Mouse (Mus musculus) stomach, embryonic 15.5 days (tissue): Measurements from ENCODE around the gene Gpsm3. TPM values are rescaled to one million over a fixed set of nuclear protein-coding genes. Genes with fewer than 3 reads are reported as not detected.

Experiments
- ATAC-seq: fragments of 200-750 bp; cut with Nextera tagmentation; 2 replicates; pipeline ENCODE4 v1.8.0; 2017; ENCODE audit warnings: low read depth, moderate number of reproducible peaks, moderate TSS enrichment; ENCODE audit not compliant: insufficient read depth, low FRiP score
- H3K27ac ChIP-seq: fragments of 300-500 bp; sonication (generic); 2 replicates; pipeline ENCODE4 v1.5.1; 2015; ENCODE audit warnings: mild to moderate bottlenecking, inconsistent platforms
- H3K27me3 ChIP-seq: fragments of 300-500 bp; sonication (generic); replicated peaks from 2 replicates; pipeline ENCODE4 v1.6.1; 2015; ENCODE audit warnings: inconsistent platforms
- H3K36me3 ChIP-seq: fragments of 300-500 bp; sonication (generic); 2 replicates; pipeline ENCODE4 v1.6.1; 2015; ENCODE audit warnings: inconsistent platforms
- H3K4me1 ChIP-seq: fragments of 300-500 bp; sonication (generic); 2 replicates; pipeline ENCODE4 v1.6.1; 2015; ENCODE audit warnings: inconsistent platforms
- H3K4me2 ChIP-seq: fragments of 300-500 bp; sonication (generic); 2 replicates; pipeline ENCODE4 v1.6.1; 2015; ENCODE audit warnings: mild to moderate bottlenecking, inconsistent platforms
- H3K4me3 ChIP-seq: fragments of 300-500 bp; sonication (generic); replicated peaks from 2 replicates; pipeline ENCODE4 v1.5.1; 2015; ENCODE audit warnings: inconsistent platforms
- H3K9ac ChIP-seq: fragments of 300-500 bp; sonication (generic); 2 replicates; pipeline ENCODE4 v1.6.1; 2015; ENCODE audit warnings: inconsistent platforms
- H3K9me3 ChIP-seq: fragments of 300-500 bp; sonication (generic); 2 replicates; pipeline ENCODE4 v1.6.1; 2016; ENCODE audit warnings: inconsistent platforms
- WGBS: fragments of 180-500 bp; shearing (Covaris S2); methylation state at CpG from one replicate; pipeline ENCODE4 v1.1.7; 2015; 5-methylcytosine and 5-hydroxymethylcytosine counted together
- polyA plus RNA-seq: library from polyadenylated mRNA; unstranded; fragments of >200 nt; fragmentation: Nextera tagmentation; extraction: Ambion mirVana; gene quantifications from 2 replicates; pipeline ENCODE4 v1.2.1, GENCODE M21; 2015

Gene Gpsm3
- polyA plus RNA-seq, 1 experiment from 2014 or later, result 11.9 TPM

- 90% methylated on average over 8 of the region's 8 CpGs for WGBS
Measured at GRCm38 (mm10) chr17:34583819-34584218, 5.8 kb upstream of the Gpsm3 start.

GRCm38 (mm10) chr17:34585121-34585520 lies 4.5 kb upstream of the Gpsm3 start:
- Histone ChIP-seq H3K27me3 (no peaks in the 10 kb centered on the region), H3K9me3 (no peaks in the 10 kb centered on the region), H3K4me1 (peaks cover 32% of the 10 kb centered on the region), H3K4me3 (no peak overlapping the region), H3K36me3 (no peaks in the 10 kb centered on the region), H3K4me2 (no peak overlapping the region), H3K9ac (no peak overlapping the region), H3K27ac (no peak overlapping the region)
- 90% methylated on average over 8 of the region's 8 CpGs for WGBS
- no peak for ATAC-seq

More at GRCm38 (mm10) chr17:34583819-34584218, 5.8 kb upstream of the Gpsm3 start:
- H3K4me3 ChIP-seq, result no peak overlapping the region
- ATAC-seq, result no peak
- no peaks in the 10 kb centered on the region for H3K36me3 ChIP-seq
- H3K27ac ChIP-seq, result no peak overlapping the region
- H3K27me3 ChIP-seq, result no peaks in the 10 kb centered on the region
- H3K4me1 ChIP-seq, result peaks cover 20% of the 10 kb centered on the region
- H3K9me3 ChIP-seq, result no peaks in the 10 kb centered on the region
- no peak overlapping the region for H3K9ac ChIP-seq
- no peak overlapping the region for H3K4me2 ChIP-seq

DNA sequence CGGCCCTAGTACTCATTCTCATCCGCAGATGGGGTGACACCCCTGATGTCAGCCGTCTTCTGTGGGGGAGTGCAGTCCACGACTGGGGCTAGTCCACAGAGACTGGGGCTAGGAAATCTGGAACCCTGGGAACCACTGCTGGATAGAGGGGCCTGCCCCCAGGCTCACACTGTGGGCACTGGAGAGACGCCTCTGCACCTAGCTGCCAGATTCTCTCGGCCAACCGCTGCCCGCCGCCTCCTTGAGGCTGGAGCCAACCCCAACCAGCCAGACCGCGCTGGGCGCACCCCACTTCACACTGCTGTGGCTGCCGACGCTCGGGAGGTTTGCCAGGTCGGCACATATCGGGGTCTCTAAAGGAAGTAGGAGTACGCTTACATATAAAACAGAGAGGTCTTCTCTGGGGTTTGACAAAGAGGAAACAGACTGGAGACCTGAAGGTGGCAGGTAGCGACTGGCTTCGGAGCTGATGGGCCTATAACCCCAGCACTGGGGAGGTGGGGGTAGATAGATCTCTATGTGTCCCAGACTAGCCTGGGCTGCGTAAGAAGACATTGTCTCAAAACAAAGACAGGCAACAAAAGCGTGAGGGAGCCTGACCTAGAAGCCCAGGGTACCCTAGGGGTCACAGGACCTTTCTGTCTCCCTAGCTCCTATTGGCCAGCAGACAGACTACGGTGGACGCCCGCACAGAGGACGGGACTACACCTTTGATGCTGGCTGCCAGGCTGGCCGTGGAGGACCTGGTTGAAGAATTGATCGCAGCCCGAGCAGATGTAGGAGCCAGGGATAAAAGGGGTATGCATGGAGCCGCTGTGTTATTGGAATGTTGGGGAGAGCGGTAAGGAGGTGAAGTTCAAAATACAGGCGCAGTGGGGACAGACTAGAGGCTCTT lies 3.5 kb upstream of the Gpsm3 start:
- 0 out of 2 replicates have a peak, but pooled peaks have one; percentile 0 for ATAC-seq
- no peaks in the 10 kb centered on the region for H3K27me3 ChIP-seq
- WGBS, result 31% methylated on average over 32 of the region's 32 CpGs
- no peaks in the 10 kb centered on the region for H3K36me3 ChIP-seq
- H3K4me3 ChIP-seq, result peak overlapping the region; percentile 87
- peak overlapping the region; percentile 97 for H3K4me2 ChIP-seq
- no peaks in the 10 kb centered on the region for H3K9me3 ChIP-seq
- peaks cover 42% of the 10 kb centered on the region for H3K4me1 ChIP-seq
- H3K9ac ChIP-seq, result peak overlapping the region; percentile 88
- H3K27ac ChIP-seq, result peak overlapping the region; percentile 99

GRCm38 (mm10) chr17:34586796-34587422 lies 2.7 kb upstream of the Gpsm3 start:
- H3K9me3 ChIP-seq, result no peaks in the 10 kb centered on the region
- WGBS, result 1% methylated on average over 38 of the region's 38 CpGs
- peak overlapping the region; percentile 99 for H3K27ac ChIP-seq
- no peaks in the 10 kb centered on the region for H3K36me3 ChIP-seq
- H3K4me3 ChIP-seq, result peak overlapping the region; percentile 87
- H3K4me2 ChIP-seq, result peak overlapping the region; percentile 97
- no peaks in the 10 kb centered on the region for H3K27me3 ChIP-seq
- ATAC-seq, result peak; percentile 80
- peaks cover 48% of the 10 kb centered on the region for H3K4me1 ChIP-seq
- peak overlapping the region; percentile 88 for H3K9ac ChIP-seq

GRCm38 (mm10) chr17:34587423-34587811 lies 2.2 kb upstream of the Gpsm3 start:
- peak overlapping the region; percentile 88 for H3K9ac ChIP-seq
- H3K36me3 ChIP-seq, result no peaks in the 10 kb centered on the region
- H3K9me3 ChIP-seq, result no peaks in the 10 kb centered on the region
- H3K4me1 ChIP-seq, result peaks cover 48% of the 10 kb centered on the region
- H3K27ac ChIP-seq, result peak overlapping the region; percentile 99
- H3K4me2 ChIP-seq, result peak overlapping the region; percentile 97
- peak; percentile 88 for ATAC-seq
- H3K27me3 ChIP-seq, result no peaks in the 10 kb centered on the region
- WGBS, result under 1% methylated on average over 47 of the region's 50 CpGs
- H3K4me3 ChIP-seq, result peak overlapping the region; percentile 87

GRCm38 (mm10) chr17:34587814-34588213 lies 1.8 kb upstream of the Gpsm3 start:
- H3K4me2 ChIP-seq, result peak overlapping the region; percentile 97
- 4% methylated on average over 19 of the region's 19 CpGs for WGBS
- peaks cover 48% of the 10 kb centered on the region for H3K4me1 ChIP-seq
- ATAC-seq, result 0 out of 2 replicates have a peak, but pooled peaks have one; percentile 0
- no peaks in the 10 kb centered on the region for H3K27me3 ChIP-seq
- peak overlapping the region; percentile 99 for H3K27ac ChIP-seq
- peak overlapping the region; percentile 88 for H3K9ac ChIP-seq
- H3K36me3 ChIP-seq, result no peaks in the 10 kb centered on the region
- H3K4me3 ChIP-seq, result peak overlapping the region; percentile 87
- H3K9me3 ChIP-seq, result no peaks in the 10 kb centered on the region

- no peak for ATAC-seq
- peaks cover 49% of the 10 kb centered on the region for H3K4me1 ChIP-seq
- H3K27ac ChIP-seq, result no peak overlapping the region
- H3K4me2 ChIP-seq, result peak overlapping the region; percentile 87; the same call in 1 of the 2 replicates
- 66% methylated on average over 3 of the region's 3 CpGs for WGBS
- H3K9ac ChIP-seq, result no peak overlapping the region
- no peak overlapping the region for H3K4me3 ChIP-seq
- no peaks in the 10 kb centered on the region for H3K36me3 ChIP-seq
- no peaks in the 10 kb centered on the region for H3K27me3 ChIP-seq
- H3K9me3 ChIP-seq, result no peaks in the 10 kb centered on the region
Measured at GRCm38 (mm10) chr17:34588767-34589166, 839 bp upstream of the Gpsm3 start.

DNA sequence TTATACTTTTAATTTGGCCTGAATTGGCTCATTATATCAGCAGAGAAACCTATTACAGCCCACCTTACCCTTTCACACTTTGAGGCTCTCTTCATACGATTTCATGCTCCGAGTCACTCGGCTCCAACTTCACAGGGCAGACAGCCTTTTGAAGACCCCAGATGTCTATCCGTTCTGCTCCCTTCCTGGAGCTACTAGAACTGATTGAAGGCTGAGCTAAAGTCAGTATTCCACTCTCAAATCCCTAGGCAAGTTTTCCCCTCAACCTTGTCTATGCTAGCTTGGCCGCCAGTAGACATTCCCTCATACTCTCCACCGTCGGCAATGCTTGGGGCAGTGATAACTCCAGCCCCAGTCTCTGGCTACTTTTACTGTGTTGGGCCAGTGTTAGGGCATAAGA lies 400 bp upstream of the Gpsm3 start:
- H3K27ac ChIP-seq, result peak overlapping the region; percentile 96
- H3K27me3 ChIP-seq, result no peaks in the 10 kb centered on the region
- no peak for ATAC-seq
- H3K9ac ChIP-seq, result no peak overlapping the region
- H3K4me3 ChIP-seq, result peak overlapping the region; percentile 13; the same call in 1 of the 2 replicates
- no peaks in the 10 kb centered on the region for H3K9me3 ChIP-seq
- H3K4me1 ChIP-seq, result peaks cover 53% of the 10 kb centered on the region
- peak overlapping the region; percentile 87 for H3K4me2 ChIP-seq
- H3K36me3 ChIP-seq, result no peaks in the 10 kb centered on the region
- 38% methylated on average over 7 of the region's 7 CpGs for WGBS

- peak overlapping the region; percentile 96 for H3K27ac ChIP-seq
- H3K4me3 ChIP-seq, result peak overlapping the region; percentile 13
- no peak for ATAC-seq
- H3K4me2 ChIP-seq, result peak overlapping the region; percentile 87
- peak overlapping the region; percentile 16; the same call in 1 of the 2 replicates for H3K9ac ChIP-seq
- H3K4me1 ChIP-seq, result peaks cover 63% of the 10 kb centered on the region
- no peaks in the 10 kb centered on the region for H3K9me3 ChIP-seq
- WGBS, result 66% methylated on average over 15 of the region's 15 CpGs
- no peaks in the 10 kb centered on the region for H3K27me3 ChIP-seq
- H3K36me3 ChIP-seq, result peaks cover 7% of the 10 kb centered on the region; the same call in 1 of the 2 replicates
Measured at GRCm38 (mm10) chr17:34590154-34590987, 765 bp downstream of the Gpsm3 start.

- Histone ChIP-seq H3K27me3 (no peaks in the 10 kb centered on the region), H3K4me3 (peak within 1 kb of the TSS; percentile 71), H3K4me1 (peaks cover 64% of the 10 kb centered on the region), H3K9me3 (no peaks in the 10 kb centered on the region), H3K36me3 (peaks cover 14% of the 10 kb centered on the region; the same call in 1 of the 2 replicates), H3K4me2 (peak within 1 kb of the TSS; percentile 87), H3K9ac (peak within 1 kb of the TSS; percentile 91), H3K27ac (peak within 1 kb of the TSS; percentile 96)
- 4% methylated on average over 21 of the region's 21 CpGs for WGBS
- no peak for ATAC-seq
Measured at GRCm38 (mm10) chr17:34591029-34591993, 1.7 kb downstream of the Gpsm3 start, which contains the start of gene Pbx2. Pbx2 (plus strand) TSS chr17:34591266.
